Mouse (Mus musculus): Measurements from ENCODE around the gene Aqr. TPM values are rescaled to one million over a fixed set of nuclear protein-coding genes. Genes with fewer than 3 reads are reported as not detected.

The Aqr gene
- 103 TPM for polyA plus RNA-seq (2017; shearing (Covaris generic))

GRCm38 (mm10) chr2:114186924-114187323, at the start of gene Aqr:
Gene Aqr, minus strand, starts transcription at chr2:114187024.

DNA sequence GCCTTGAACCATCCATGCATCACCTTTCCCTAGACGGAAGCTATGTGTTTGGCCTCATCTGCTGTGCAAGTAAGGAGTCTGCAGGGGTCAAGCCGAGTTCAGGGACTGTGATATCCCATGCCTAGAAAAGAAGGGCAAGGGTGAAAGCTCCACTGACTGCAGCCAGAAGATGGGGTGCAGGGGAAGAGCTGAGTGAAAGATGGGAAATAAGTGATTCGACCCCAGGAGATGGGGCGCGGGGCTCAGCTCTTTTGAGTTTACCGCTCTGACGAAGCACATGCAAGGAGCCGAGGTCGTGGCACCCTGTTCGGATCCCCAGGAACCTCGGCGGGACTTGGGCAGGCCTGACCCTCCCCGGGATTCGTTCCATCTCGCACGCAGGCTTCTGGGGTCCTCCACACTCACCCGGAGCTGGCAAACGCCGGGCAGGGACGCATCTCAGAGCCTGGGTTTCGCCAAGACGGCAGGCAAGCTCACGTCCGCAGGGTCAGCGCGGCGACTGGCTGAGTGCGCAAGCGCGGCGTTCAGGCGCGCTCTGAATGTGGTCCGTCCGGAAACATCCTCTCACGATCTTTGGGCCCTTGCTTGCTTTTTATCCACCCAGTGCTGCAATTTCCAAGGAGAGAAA, 14.2 kb upstream of the Aqr start, which contains the start of gene Zfp770:
Zfp770 (minus strand) TSS at position 538 of the 628 bp plus-strand sequence.

GRCm38 (mm10) chr2:114052696-114053598, 133.9 kb downstream of the Aqr start, which contains the start of gene Actc1:
Gene Actc1, minus strand, starts transcription at chr2:114053548.

Other genes starting within 250 kb of the Aqr start
- not detected for gene Gjd2, start 173.4 kb downstream of the Aqr start, polyA plus RNA-seq (2017; shearing (Covaris generic))
- not detected for gene Actc1, start 133.5 kb downstream of the Aqr start, polyA plus RNA-seq (2017; shearing (Covaris generic))
- 3.4 TPM for gene Zfp770, start 14.4 kb upstream of the Aqr start, polyA plus RNA-seq (2017; shearing (Covaris generic))